Mouse (Mus musculus) hindlimb bud, embryonic 11.5 days (tissue): Measurements from ENCODE around the gene Cox20.

Source experiments
- DNase-seq: peaks from one replicate; pipeline ENCODE4 v3.0.0-alpha.2; 2012; ENCODE audit warnings: low read depth, low spot score; ENCODE audit errors: extremely low spot score

The Cox20 gene

DNA sequence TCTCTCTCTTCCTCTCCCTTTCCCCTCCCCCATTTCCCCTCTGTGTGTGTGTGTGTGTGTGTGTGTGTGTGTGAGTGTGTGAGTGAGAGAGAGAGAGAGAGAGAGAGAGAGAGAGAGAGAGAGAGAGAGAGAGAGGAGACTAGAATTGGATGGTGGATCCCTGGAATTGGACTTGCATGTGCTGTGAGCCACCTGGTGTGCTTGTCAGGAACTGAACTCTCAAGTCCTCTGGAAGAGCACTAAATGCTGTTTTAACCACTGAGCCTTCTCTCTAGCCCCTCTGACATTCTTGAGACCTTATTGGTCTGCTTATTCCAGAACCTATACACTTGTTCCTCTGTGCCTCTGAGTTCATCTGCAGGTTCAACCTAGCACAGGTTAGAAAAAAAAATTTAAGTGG, 32.7 kb downstream of the Cox20 start:
- DNase-seq: no peak

DNA sequence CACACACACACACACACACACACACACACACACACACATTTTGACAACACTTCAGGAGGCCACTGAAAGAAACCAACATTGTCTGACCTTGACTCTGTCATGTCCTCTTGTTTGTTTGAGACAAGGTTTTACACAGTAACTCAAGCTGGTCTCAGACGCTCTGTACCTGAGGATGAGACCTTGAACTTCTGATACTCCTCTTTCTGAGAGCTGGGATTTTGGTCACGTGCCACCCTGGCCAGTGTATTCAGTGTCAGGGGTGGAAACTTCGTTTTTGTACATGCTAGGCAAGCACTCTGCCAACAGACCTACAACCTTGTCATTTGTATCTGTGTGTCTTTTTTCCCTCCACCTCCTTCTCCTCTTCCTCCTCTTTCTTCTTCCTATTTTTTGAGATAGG, 35.6 kb downstream of the Cox20 start:
- DNase-seq: no peak

DNA sequence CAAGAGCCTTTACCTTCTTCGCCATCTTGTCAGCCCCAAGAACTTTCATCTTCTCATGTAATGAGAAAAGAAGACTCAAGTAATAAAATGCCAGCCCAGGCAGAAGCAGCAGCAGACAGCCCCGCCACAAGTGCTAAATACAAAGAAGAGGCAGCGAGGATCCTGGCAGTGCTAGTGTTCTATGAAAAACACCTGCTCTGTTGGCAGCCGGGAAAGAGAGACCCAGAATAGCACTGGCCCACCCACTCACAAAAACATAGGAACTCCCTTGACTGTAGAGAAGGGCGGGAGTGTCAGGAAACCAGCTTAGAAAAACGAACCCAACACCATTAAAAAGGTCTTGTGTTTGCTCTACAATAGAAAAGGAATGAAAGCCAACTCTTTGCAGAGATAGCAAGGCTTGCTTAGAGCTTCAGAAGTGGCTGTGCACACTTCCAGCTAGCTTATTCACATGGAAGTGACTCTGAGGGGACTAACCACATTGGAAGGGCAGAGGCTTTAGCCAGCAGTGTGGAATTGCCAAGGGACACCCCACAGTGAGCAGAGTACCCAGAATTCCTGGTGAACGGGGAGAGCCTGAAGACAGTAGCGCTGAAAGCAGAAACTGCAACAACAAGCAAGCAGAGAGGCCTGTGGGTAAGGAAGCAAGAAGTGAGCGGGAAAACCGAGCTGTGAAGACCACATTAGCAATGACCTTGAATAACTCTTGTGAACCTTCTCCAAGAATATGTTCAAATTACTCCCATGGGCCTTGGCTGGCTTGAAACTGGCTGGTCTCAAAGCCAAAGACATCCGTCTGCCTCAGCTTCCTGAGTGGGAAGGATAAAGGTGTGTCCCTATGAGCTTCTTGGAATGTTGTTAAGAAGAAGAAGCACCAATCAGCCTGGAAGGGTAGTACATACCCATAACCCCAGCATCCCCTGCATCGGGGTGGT, 39.1 kb downstream of the Cox20 start:
- no peak for DNase-seq

GRCm38 (mm10) chr1:178360264-178360663, 41.3 kb downstream of the Cox20 start:
- DNase-seq: no peak

DNA sequence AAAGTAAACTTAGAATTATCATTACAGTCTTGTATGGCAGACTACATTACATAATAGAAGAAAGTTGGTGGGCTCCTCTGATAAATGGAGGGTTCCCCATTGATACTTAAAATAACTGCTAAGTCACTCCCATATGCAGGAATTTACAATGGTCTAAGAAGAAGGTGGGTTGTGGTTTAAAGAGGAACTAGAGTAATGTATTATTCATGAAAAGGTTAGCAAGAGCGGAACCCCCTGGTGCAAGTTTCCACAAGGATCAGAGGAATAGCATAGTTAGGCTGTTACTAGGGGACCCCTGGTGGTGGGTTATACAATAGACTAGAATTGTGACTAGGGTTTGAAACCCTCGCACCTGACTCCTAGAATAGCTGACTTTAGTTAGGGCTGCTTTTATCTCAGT, 41.8 kb downstream of the Cox20 start:
- DNase-seq: no peak

DNA sequence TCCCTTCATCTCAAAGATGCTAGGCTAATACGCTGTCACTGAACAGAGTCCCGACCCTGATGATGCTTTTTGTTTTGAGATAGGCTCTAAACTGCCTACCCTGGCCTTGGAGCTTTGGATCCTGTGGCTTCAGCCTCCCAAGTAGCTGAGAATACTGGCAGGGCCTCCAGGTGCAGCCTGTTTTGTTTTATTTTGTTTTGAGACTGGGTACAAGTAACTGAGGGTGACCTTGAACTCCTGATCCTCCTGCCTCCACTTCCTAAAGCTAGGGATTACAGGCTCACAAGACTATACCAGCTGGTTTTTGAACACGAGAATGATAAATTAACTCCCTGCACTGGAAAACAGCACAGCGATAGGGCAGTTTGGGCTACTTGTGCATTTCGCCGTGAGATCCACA, 46.2 kb downstream of the Cox20 start:
- DNase-seq: no peak

DNA sequence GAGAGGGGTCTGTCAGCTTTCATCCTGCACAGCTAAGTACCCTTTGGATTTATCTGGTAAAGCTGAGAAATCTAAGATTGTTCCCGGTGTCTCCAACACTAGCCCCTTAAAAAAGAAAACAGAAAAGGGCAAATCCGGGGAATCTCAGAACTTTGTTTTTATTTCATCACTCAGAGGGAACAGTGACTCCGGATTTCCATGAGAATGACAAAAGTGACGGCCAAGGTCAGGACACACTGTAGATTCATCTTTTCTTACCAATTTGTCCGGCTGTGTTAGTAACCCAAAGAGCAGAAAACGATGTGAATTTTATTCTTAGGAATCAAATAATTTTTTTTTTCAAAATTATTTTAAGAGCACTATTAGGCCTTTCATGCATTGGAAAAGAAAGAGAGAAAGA, 49.2 kb downstream of the Cox20 start:
- no peak for DNase-seq

DNA sequence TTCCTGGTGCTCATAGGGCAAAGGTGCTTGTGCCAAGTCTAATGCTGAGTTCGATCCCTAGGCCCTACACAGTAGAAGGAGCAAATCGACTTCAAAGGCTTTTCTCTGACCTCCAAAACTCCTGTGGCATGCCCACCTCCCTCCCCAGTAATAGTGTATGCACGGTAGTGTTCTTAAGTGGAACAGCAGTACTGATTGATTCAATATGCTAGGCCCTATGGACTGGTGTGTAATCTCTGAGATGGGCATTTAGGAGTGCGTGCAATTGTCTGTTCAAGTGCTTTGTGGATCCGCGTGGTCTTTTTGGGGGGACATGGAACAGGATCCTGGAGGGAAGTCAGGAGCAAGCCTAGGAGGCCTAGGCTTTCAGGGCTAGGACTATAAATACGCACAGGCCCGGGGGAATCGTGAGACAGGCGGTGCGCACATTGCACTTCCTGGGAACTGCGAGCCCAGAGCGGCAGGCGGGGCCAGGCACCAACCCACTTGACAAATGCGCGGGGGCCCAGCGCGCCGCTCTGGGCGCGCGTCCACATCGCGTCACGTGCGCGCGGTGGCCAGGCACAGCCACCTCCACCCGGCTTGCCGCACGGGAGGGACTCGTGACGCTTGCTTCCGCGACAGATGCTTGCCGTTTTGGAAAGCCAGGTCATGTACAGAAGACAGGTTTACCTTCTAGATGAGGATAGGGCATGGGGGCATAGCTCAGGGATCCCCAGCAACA, 49.8 kb downstream of the Cox20 start:
- DNase-seq: peak; percentile 30

DNA sequence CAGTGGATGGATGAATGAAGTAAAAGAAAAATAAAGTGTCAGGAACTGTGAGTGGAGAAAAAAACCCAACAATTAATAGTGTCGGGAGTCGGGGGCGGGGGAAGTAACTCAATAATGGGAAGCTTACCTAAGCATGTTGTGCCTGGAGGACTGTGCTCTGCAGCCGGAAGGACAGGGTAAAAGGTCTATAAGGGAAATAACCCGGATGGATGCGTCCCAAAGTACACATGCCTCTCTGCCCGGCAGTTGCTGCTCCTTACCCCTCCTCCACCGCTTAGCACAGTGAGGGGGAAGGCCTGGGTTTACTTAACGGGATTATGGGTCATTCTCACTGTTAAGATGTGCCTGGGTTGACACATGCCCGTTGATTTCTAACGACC, 50.3 kb downstream of the Cox20 start:
- no peak for DNase-seq
